Mouse (Mus musculus) CD8-positive naive resting alpha-beta T cell, adult 57 days (primary cell): ENCODE measurements around the gene Zfp992. TPM values are rescaled to one million over a fixed set of nuclear protein-coding genes. Genes with fewer than 3 reads are reported as not detected.

ENCODE experiments used
- total RNA-seq: library from RNA; stranded (reverse); gene quantifications from one replicate; pipeline ENCODE4 v1.2.4, GENCODE M21; 2023

The Zfp992 gene
- total RNA-seq, result 4.8 TPM

DNA sequence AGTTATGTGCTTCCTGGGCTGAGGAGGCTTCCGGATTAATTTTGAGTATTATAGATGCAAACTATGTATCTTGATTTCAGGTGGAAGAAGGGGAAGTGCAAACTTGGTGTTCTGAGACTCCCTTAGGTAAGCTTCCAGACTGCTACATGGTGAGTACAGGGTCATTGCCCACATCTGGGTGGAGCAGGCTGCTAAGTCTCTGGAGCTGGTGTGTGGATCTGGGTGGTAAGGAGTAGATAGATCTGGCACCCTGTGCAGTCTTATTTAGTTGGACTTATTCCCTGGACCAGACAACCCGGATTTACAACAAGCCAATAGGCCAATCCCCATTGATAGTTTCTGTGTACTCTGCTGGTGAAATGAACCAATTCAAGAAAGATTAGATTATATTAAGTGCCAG is at the start of gene Zfp992:
Gene Zfp992, plus strand, starts transcription at position 74 of the 400 bp plus-strand sequence.

DNA sequence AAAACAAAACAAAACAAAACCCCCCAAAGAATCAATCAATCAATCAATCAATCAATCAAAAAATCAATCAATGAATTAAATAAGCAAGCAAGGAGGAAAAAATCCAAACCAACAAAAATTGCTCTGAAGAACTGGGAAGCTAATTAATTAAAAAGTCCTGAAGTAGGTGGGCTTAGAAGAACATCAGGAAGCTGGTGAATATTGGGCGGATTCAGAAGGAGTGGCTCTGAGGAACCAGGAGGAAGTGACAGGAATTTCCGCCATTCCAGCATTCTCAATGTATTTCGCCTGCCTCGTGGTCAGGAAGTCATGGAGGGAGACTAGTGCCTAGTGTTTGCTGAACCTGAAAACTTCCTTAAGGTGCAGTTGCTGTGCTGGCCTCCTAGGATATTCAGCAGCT is 52.9 kb downstream of the Zfp992 start, which contains the start of gene Zfp981:
Gene Zfp981, plus strand, starts transcription at position 301 of the 400 bp plus-strand sequence.

Other genes starting within 250 kb of the Zfp992 start
- gene Zfp981, start 53.0 kb downstream of the Zfp992 start, total RNA-seq, result 2.5 TPM
- gene Zfp993, start 161.9 kb downstream of the Zfp992 start, total RNA-seq, result 1.7 TPM